ENCODE assay signal across 8 mouse cellular contexts in the genomic region with DNA sequence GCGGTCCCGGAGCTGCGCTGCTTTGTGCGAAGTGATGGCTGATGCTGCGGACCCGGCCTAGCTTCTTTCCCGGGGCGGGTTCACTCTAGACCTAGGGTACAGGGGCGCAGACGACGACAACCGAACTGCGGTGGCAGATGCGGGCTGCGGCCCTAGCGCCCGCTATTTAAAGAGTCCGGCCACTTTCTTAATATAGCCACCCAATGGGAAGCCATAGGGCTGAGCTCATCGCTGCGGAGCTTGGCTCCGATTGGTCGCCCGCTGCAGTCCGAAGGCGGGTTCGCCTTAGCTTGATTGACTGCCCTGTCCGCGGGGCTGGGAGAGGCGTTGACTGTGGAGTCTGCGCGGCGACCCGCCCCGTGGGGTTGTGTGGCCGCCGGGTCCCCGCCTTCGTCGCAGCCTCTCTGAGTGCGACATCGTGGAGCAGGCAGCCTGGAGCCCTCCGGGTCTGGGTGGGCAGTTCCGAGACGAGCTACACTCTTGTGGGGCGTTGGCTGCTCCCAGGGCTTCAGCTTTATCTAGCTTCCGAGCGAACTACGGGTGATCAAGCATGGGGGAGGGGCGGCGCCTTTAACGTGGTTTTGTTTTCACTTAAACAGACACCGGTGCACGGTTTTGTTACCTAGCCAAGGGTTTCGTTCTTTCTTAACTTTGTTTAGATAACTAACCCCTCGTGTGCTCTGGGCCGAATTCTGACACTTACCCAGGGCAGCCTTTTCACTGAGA. TPM values are rescaled to one million over a fixed set of nuclear protein-coding genes. Genes with fewer than 3 reads are reported as not detected.
DNase-seq lines count a peak whose midpoint lies in the region; ATAC-seq lines count a peak whose summit lies in the region.

A gene (minus strand): TSS at position 139 of the 726 bp plus-strand sequence.

- peak; percentile 97 for ATAC-seq in heart, embryonic 14.5 days (ENCODE audit: insufficient number of reproducible peaks, insufficient read depth, low FRiP score, low read depth)
- ATAC-seq in liver, embryonic 13.5 days (ENCODE audit: low read depth) = peak; percentile 94
- ATAC-seq in stomach, embryonic 16.5 days (ENCODE audit: insufficient read depth, low FRiP score) = peak; percentile 98

- H3K9ac ChIP-seq in heart, embryonic 14.5 days (ENCODE audit: low read length) = peak within 1 kb of the TSS; percentile 94
- peak within 1 kb of the TSS; percentile 80 for H3K9ac ChIP-seq in liver, embryonic 13.5 days
- peak within 1 kb of the TSS; percentile 98 for H3K9ac ChIP-seq in stomach, embryonic 16.5 days (ENCODE audit: low read length)

- H3K4me3 ChIP-seq in brown adipose tissue, adult 24 weeks (ENCODE audit: insufficient read depth, low read depth, low read length) = peak within 1 kb of the TSS; percentile 76
- peak within 1 kb of the TSS; percentile 66 to 71 for H3K4me3 ChIP-seq in heart, embryonic 14.5 days (ENCODE audit: control insufficient read depth in 1 of 2, insufficient read depth in 1 of 2, low read depth in 1 of 2, low read length in 2 of 2)
- peak within 1 kb of the TSS; percentile 73 for H3K4me3 ChIP-seq in liver, embryonic 13.5 days (replicated peaks)
- H3K4me3 ChIP-seq in stomach, embryonic 16.5 days (replicated peaks; ENCODE audit: low read length) = peak within 1 kb of the TSS; percentile 90

- DNase-seq in CD4-positive, CD25-positive, alpha-beta regulatory T cell, adult 2 months (ENCODE audit: low read depth, low spot score) = peak; percentile 93
- peak; percentile 91 for DNase-seq in fibroblast of lung, adult 2 months (ENCODE audit: low read depth)
- DNase-seq in kidney, postnatal 14 days = peak; percentile 98
- peak; percentile 85 for DNase-seq in liver, embryonic 13.5 days
- peak; percentile 92 for DNase-seq in neural tube, embryonic 10.5 days (ENCODE audit: extremely low spot score, low spot score)

- WGBS in heart, embryonic 14.5 days = under 1% methylated on average over 56 of the region's 56 CpGs
- WGBS in liver, embryonic 13.5 days (ENCODE audit: insufficient replicate concordance) = under 1% methylated on average over 56 of the region's 56 CpGs
- under 1% methylated on average over 56 of the region's 56 CpGs for WGBS in stomach, embryonic 16.5 days

- no peaks in the 10 kb centered on the region; the same call in 1 of the 2 replicates for H3K36me3 ChIP-seq in heart, embryonic 14.5 days (ENCODE audit: control insufficient read depth, insufficient read depth, low read length)
- no peaks in the 10 kb centered on the region for H3K36me3 ChIP-seq in liver, embryonic 13.5 days
- H3K36me3 ChIP-seq in stomach, embryonic 16.5 days (ENCODE audit: control insufficient read depth, insufficient read depth, low read length) = no peaks in the 10 kb centered on the region

- peak within 1 kb of the TSS; percentile 85 for H3K4me2 ChIP-seq in heart, embryonic 14.5 days (ENCODE audit: low read length)
- peak within 1 kb of the TSS; percentile 93 for H3K4me2 ChIP-seq in liver, embryonic 13.5 days
- H3K4me2 ChIP-seq in stomach, embryonic 16.5 days (ENCODE audit: low read depth, low read length) = peak within 1 kb of the TSS; percentile 89

- peaks cover 5% of the 10 kb centered on the region; the same call in 1 of the 2 replicates for H3K4me1 ChIP-seq in brown adipose tissue, adult 24 weeks (ENCODE audit: control insufficient read depth, insufficient read depth, insufficient read length, low read length)
- H3K4me1 ChIP-seq in heart, embryonic 14.5 days (ENCODE audit: control insufficient read depth in 2 of 2, insufficient read depth in 2 of 2, low read length in 2 of 2) = peaks cover 10 to 37% of the 10 kb centered on the region in 2 experiments
- peaks cover 37% of the 10 kb centered on the region for H3K4me1 ChIP-seq in liver, embryonic 13.5 days (replicated peaks)
- peaks cover 30% of the 10 kb centered on the region for H3K4me1 ChIP-seq in stomach, embryonic 16.5 days (ENCODE audit: control insufficient read depth, insufficient read depth, low read length)

- peak within 1 kb of the TSS; percentile 95 for H3K27ac ChIP-seq in brown adipose tissue, adult 24 weeks (replicated peaks; ENCODE audit: low read depth, low read length)
- peak within 1 kb of the TSS; percentile 97 for H3K27ac ChIP-seq in heart, embryonic 14.5 days (replicated peaks in 1 of 2; ENCODE audit: control insufficient read depth in 1 of 2, insufficient read depth in 1 of 2, low read depth in 2 of 2, low read length in 2 of 2)
- peak within 1 kb of the TSS; percentile 90 for H3K27ac ChIP-seq in liver, embryonic 13.5 days
- peak within 1 kb of the TSS; percentile 98 for H3K27ac ChIP-seq in stomach, embryonic 16.5 days (ENCODE audit: low read length)

- H3K9me3 ChIP-seq in heart, embryonic 14.5 days (ENCODE audit: control insufficient read depth, low read length) = no peaks in the 10 kb centered on the region
- H3K9me3 ChIP-seq in liver, embryonic 13.5 days (replicated peaks) = no peaks in the 10 kb centered on the region
- H3K9me3 ChIP-seq in stomach, embryonic 16.5 days (replicated peaks; ENCODE audit: control insufficient read depth, low read length) = no peaks in the 10 kb centered on the region

- no peaks in the 10 kb centered on the region for H3K27me3 ChIP-seq in heart, embryonic 14.5 days (ENCODE audit: control insufficient read depth, insufficient read depth, low read length)
- H3K27me3 ChIP-seq in liver, embryonic 13.5 days = peaks cover 16% of the 10 kb centered on the region
- no peaks in the 10 kb centered on the region for H3K27me3 ChIP-seq in stomach, embryonic 16.5 days (ENCODE audit: control insufficient read depth, insufficient read depth, low read length)

RNA-seq across cellular contexts. Expression of the gene that starts here (rescaled TPM):
- 106 and 193 TPM in 2 replicates for polyA plus RNA-seq in brown adipose tissue, adult 24 weeks (2012; ENCODE audit: insufficient read depth, insufficient read length, missing spikeins)
- 50.6 and 56.1 TPM in 2 replicates for polyA plus RNA-seq in heart, embryonic 14.5 days (2014; fragmentation: Nextera tagmentation; extraction: Ambion mirVana)
- polyA plus RNA-seq in liver, embryonic 13.5 days (2015; fragmentation: Nextera tagmentation; extraction: Ambion mirVana) = 6.0 and 7.1 TPM in 2 replicates
- 32.0 and 34.3 TPM in 2 replicates for polyA plus RNA-seq in stomach, embryonic 16.5 days (2015; fragmentation: Nextera tagmentation; extraction: Ambion mirVana)

Comparison
In these comparisons a context has a peak if more than half of its experiments do, and no peak if none do; other contexts are left out.
1. Peak in every context shown above with its lines: DNase-seq, ATAC-seq, H3K4me3 ChIP-seq and H3K27ac ChIP-seq.